Comparison of ENCODE assay signal across 10 mouse cellular contexts in genomic region chr3:65930636-65931035, GRCm38 (mm10). TPM values are rescaled to one million over a fixed set of nuclear protein-coding genes. Genes with fewer than 3 reads are reported as not detected.
A peak's percentile ranks its signal among the peaks of the same experiment; 100 is the strongest.
DNase-seq lines count a peak whose midpoint lies in the region; ATAC-seq lines count a peak whose summit lies in the region.
"Had no signal": no experiment of that assay in that cellular context is flagged by ENCODE, and none has a peak within 500 bp of the region (broad histone marks: within the 10 kb centered on the region; RNA-seq: fewer than 3 reads in every experiment).

No protein-coding gene starts in this region.

- peak overlapping the region; percentile 44; the same call in 1 of the 2 replicates for H3K9ac ChIP-seq in heart, embryonic 13.5 days
- H3K9ac ChIP-seq in lung, embryonic 15.5 days: no peak overlapping the region

- H3K4me1 ChIP-seq in heart, embryonic 13.5 days: peaks cover 30% of the 10 kb centered on the region
- H3K4me1 ChIP-seq in heart, embryonic 10.5 days: peaks cover 23% of the 10 kb centered on the region
- H3K4me1 ChIP-seq in lung, embryonic 15.5 days: peaks cover 16% of the 10 kb centered on the region

- no peak overlapping the region for H3K27ac ChIP-seq in heart, embryonic 13.5 days (replicated peaks)
- H3K27ac ChIP-seq in heart, embryonic 10.5 days: no peak overlapping the region
- no peak overlapping the region for H3K27ac ChIP-seq in lung, embryonic 15.5 days
- H3K27ac ChIP-seq: kidney, postnatal 0 days had no signal

- no peak overlapping the region for H3K4me3 ChIP-seq in heart, embryonic 13.5 days
- no peak overlapping the region for H3K4me3 ChIP-seq in heart, embryonic 10.5 days
- H3K4me3 ChIP-seq in lung, embryonic 15.5 days: no peak overlapping the region
- H3K4me3 ChIP-seq: forebrain, embryonic 10.5 days had no signal

- no peak for DNase-seq in heart, embryonic 10.5 days (ENCODE audit: low spot score)
- DNase-seq in lung, postnatal 36 days: no peak
- peak; percentile 56 to 59 for DNase-seq in cerebellum, postnatal 10 days
- peak; percentile 26 for DNase-seq in retina, embryonic 14.5 days (ENCODE audit: low spot score)
- DNase-seq in spleen, postnatal 4 days (ENCODE audit: low spot score in 2 of 2): no peak

- H3K9me3 ChIP-seq in heart, embryonic 13.5 days: no peaks in the 10 kb centered on the region
- H3K9me3 ChIP-seq in heart, embryonic 10.5 days: no peaks in the 10 kb centered on the region
- H3K9me3 ChIP-seq in lung, embryonic 15.5 days: no peaks in the 10 kb centered on the region
- H3K9me3 ChIP-seq: forebrain, embryonic 10.5 days; hindbrain, embryonic 10.5 days had no signal

- no peak for ATAC-seq in heart, embryonic 13.5 days (ENCODE audit: extremely low read depth, insufficient number of reproducible peaks, low FRiP score, low TSS enrichment)
- no peak for ATAC-seq in lung, embryonic 15.5 days (ENCODE audit: borderline replicate concordance, extremely low read depth, low FRiP score, low TSS enrichment)

- H3K4me2 ChIP-seq in heart, embryonic 13.5 days: peak overlapping the region; percentile 68
- peak overlapping the region; percentile 47 for H3K4me2 ChIP-seq in lung, embryonic 15.5 days

- H3K27me3 ChIP-seq in heart, embryonic 13.5 days (replicated peaks): no peaks in the 10 kb centered on the region
- no peaks in the 10 kb centered on the region for H3K27me3 ChIP-seq in heart, embryonic 10.5 days (ENCODE audit: insufficient read depth, poor library complexity, severe bottlenecking)
- H3K27me3 ChIP-seq in lung, embryonic 15.5 days: no peaks in the 10 kb centered on the region

- H3K36me3 ChIP-seq in heart, embryonic 13.5 days: no peaks in the 10 kb centered on the region
- H3K36me3 ChIP-seq in heart, embryonic 10.5 days: no peaks in the 10 kb centered on the region
- no peaks in the 10 kb centered on the region for H3K36me3 ChIP-seq in lung, embryonic 15.5 days
- H3K36me3 ChIP-seq: forebrain, embryonic 10.5 days; hindbrain, embryonic 10.5 days had no signal

- WGBS in heart, embryonic 13.5 days: 52% methylated on average over 8 of the region's 8 CpGs
- WGBS in heart, embryonic 10.5 days: 58% methylated on average over 8 of the region's 8 CpGs
- 49% methylated on average over 8 of the region's 8 CpGs for WGBS in lung, embryonic 15.5 days

RNA-seq across cellular contexts. Expression of gene Ccnl1, which starts 27.4 kb away (rescaled TPM):
- polyA plus RNA-seq in heart, embryonic 13.5 days (2015; fragmentation: Nextera tagmentation; extraction: Ambion mirVana): 61.2 and 67.7 TPM in 2 replicates
- 78.4 and 85.9 TPM in 2 replicates for polyA plus RNA-seq in heart, embryonic 10.5 days (2016; fragmentation: Nextera tagmentation; extraction: Ambion mirVana)
- polyA plus RNA-seq in lung, embryonic 15.5 days (2015; fragmentation: Nextera tagmentation; extraction: Ambion mirVana): 106 and 116 TPM in 2 replicates

Comparison
In these comparisons a context has a peak if more than half of its experiments do, and no peak if none do; other contexts are left out.
1. DNase-seq: peak in cerebellum, postnatal 10 days (2 of 2) and retina, embryonic 14.5 days (single experiment); none in heart, embryonic 10.5 days (single experiment), lung, postnatal 36 days (single experiment) and spleen, postnatal 4 days (0 of 2).